Mouse (Mus musculus) kidney, postnatal 10 days (tissue): ENCODE measurements around the gene Msh2.
"Not testable (repeated sequence)": the region's sequence is repeated elsewhere in the genome, so short reads cannot be mapped to it uniquely, and the experiment has no call there.

Source experiments
- DNase-seq: peaks from one replicate; pipeline ENCODE4 v3.0.0; 2021; ENCODE audit warnings: mixed read lengths

Gene Msh2

GRCm38 (mm10) chr17:87671890-87672660 lies at the start of gene Msh2:
TSS of gene Msh2 (plus strand) at chr17:87672330.
- peak; percentile 99 for DNase-seq

GRCm38 (mm10) chr17:87625510-87626086 lies 46.5 kb upstream of the Msh2 start:
- DNase-seq = no peak

- DNase-seq = no peak
These were observed 44.0 kb upstream of the Msh2 start for GRCm38 (mm10) chr17:87628144-87628543.

- no peak for DNase-seq
These were observed 43.4 kb upstream of the Msh2 start for GRCm38 (mm10) chr17:87628706-87629105.

GRCm38 (mm10) chr17:87637056-87637389 lies 35.1 kb upstream of the Msh2 start:
- DNase-seq = peak; percentile 73

DNA sequence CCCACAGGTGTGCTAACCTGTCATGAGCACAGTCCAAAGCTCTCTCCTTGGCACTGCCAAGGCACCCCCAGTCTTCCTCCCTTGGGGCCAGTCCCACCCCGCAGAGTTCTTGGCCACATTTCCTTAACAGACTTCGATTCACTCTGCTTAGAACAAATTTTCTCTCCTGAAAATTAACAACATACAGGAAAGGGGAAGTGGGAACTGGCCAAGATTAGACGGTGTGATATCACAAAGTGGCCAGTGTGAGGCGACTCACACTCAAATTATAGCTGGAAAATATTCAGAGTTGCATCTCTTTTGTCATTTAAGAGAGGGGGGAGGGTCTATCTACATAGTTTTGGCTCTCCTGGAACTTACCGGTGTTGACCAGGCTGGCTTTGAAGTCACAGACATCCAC lies 32.9 kb upstream of the Msh2 start:
- no peak for DNase-seq

GRCm38 (mm10) chr17:87640272-87640671 lies 31.9 kb upstream of the Msh2 start:
- DNase-seq = no peak

- DNase-seq = no peak
These were observed 31.1 kb upstream of the Msh2 start for GRCm38 (mm10) chr17:87641006-87641405.

- no peak for DNase-seq
These were observed 29.4 kb upstream of the Msh2 start for GRCm38 (mm10) chr17:87642744-87643143.

- DNase-seq = not testable (repeated sequence)
These were observed 16.5 kb upstream of the Msh2 start for GRCm38 (mm10) chr17:87655616-87656015.

GRCm38 (mm10) chr17:87661958-87662573 lies 10.1 kb upstream of the Msh2 start:
- peak; percentile 29 for DNase-seq

DNA sequence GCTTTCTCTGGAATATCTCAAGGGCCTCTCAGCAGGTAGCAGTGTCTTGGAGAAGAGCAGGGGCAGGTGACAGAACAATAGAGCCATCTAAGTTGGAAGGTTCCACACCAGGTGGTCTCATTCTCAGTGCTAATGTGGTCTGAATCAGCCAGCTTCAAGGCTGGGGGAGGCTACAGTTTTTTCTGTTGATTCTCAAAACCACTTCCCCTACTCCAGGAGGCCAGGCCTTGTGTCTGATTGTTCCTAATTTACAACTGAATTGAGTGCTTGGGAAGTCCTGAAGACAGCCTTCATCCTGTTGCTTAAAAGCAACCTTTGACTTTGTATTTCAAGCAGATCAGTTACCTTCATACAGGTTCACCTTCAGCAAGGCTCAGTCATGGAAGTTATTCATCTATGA lies 7.9 kb upstream of the Msh2 start:
- DNase-seq = no peak

GRCm38 (mm10) chr17:87665066-87665822 lies 6.9 kb upstream of the Msh2 start:
- peak; percentile 79 for DNase-seq

DNA sequence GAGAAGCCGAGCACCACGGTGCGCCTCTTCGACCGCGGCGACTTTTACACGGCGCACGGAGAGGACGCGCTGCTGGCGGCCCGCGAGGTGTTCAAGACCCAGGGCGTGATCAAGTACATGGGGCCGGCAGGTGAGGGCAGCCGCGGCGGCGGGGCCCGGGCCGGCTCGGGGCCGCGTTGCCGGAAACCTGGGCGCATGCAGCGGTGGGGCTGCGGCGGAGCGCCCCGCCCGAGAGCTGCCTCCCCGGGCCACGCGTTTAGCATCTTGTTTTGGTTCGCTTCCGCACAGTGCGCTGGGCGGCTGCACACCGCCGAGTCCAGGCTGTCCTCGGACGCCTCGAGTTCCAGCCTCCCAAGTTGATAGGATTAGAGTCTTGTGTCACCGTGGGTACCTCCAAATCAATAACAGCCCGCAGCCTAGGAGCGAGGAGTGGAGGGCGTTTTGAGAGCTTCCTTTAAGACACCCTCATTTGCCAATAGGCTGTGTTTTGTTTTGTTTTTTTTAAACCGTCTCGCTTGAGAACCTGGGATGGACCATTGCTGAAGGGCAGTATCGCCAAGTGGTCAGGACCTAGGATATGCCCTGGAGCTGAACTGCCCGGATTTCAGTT lies 652 bp downstream of the Msh2 start:
- peak; percentile 62 for DNase-seq

DNA sequence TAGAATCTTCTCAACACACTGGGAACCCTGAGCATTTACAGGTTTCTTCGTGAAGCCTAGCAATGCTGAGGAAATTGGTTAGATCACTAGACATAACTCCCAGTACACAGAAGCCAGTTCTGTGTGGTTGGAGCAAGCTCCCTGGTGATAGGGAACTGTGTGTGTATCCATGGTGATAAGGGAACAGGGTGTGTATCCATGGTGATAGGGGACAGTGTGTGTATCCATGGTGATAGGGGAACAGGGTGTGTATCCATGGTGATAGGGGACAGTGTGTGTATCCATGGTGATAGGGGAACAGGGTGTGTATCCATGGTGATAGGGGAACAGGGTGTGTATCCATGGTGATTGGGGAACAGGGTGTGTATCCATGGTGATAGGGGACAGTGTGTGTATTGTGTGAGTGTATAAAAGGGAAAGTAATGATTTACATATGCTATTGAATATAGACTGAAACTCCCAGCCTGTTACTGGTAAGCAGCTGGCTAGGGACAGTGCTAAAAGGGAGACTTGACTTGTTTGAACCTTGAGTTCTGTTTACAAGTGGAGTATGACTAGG lies 4.9 kb downstream of the Msh2 start:
- DNase-seq = not testable (repeated sequence)

- DNase-seq = no peak
These were observed 5.5 kb downstream of the Msh2 start for GRCm38 (mm10) chr17:87677656-87678055.

GRCm38 (mm10) chr17:87689217-87689616 lies 17.1 kb downstream of the Msh2 start:
- no peak for DNase-seq

GRCm38 (mm10) chr17:87691958-87692357 lies 19.8 kb downstream of the Msh2 start:
- DNase-seq = peak; percentile 81

- no peak for DNase-seq
These were observed 23.8 kb downstream of the Msh2 start for GRCm38 (mm10) chr17:87695874-87696465.

DNA sequence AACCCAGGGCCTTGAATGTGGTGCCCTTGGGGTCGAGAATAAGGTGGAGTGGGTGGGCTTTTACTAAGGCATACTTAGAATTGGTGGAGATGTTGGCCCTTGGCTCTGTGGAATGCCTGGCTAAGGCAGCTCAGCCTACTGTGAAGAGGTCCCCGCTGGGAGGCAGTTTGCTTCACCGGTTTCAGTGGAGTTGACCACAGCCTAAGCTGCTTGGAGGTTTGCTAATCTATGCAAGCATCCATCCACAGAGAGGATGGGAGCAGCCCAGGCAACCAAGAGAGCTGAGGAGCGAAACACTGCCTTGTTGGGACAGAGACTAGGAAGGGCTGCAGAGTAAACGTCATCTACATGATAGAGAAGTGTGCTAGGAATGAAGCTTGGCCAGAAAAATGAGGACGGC lies 24.7 kb downstream of the Msh2 start:
- no peak for DNase-seq

GRCm38 (mm10) chr17:87698996-87699765 lies 27.1 kb downstream of the Msh2 start:
- no peak for DNase-seq
